Mouse (Mus musculus) left cerebral cortex, postnatal 14 days (tissue): Measurements from ENCODE around the gene Ecm1. TPM values are rescaled to one million over a fixed set of nuclear protein-coding genes. Genes with fewer than 3 reads are reported as not detected.

Experiments
- DNase-seq, 2 experiments: peaks; one replicate each; pipeline ENCODE4 v3.0.0; 2021 to 2022; ENCODE audit warnings: low spot score in 2 of 2, mixed read lengths in 1 of 2
- intact Hi-C: fragments of 180-260 bp; cut with DNase I; formaldehyde crosslinking; loops from one replicate; pipeline ENCODE4 v1.15.1; 2025
- long read RNA-seq, 2 experiments: library from polyadenylated mRNA; stranded (forward); transcript quantifications; one replicate each; pipeline ENCODE4 v2.0.0; 2021
- total RNA-seq, 2 experiments: library from RNA; stranded (reverse); gene quantifications; 2 replicates each; pipeline ENCODE4 v1.2.3; 2021

The Ecm1 gene
- total RNA-seq = 10 to 100 TPM; 11.4 to 13.2 TPM
- long read RNA-seq, experiment 1, transcript Ecm1-202 (11 exons, 1,900 nt) = major isoform, 10 of 34 reads
- long read RNA-seq, experiment 1, partial matches to known transcripts = 6 of 34 reads
- long read RNA-seq, experiment 1, other reads (novel, unspliced or antisense) = 14 of 34 reads
- long read RNA-seq, experiment 2, transcript Ecm1-202 (11 exons, 1,900 nt) = major isoform, 6 of 20 reads
- long read RNA-seq, experiment 2, partial matches to known transcripts = 2 of 20 reads
- long read RNA-seq, experiment 2, other reads (novel, unspliced or antisense) = 9 of 20 reads

DNA sequence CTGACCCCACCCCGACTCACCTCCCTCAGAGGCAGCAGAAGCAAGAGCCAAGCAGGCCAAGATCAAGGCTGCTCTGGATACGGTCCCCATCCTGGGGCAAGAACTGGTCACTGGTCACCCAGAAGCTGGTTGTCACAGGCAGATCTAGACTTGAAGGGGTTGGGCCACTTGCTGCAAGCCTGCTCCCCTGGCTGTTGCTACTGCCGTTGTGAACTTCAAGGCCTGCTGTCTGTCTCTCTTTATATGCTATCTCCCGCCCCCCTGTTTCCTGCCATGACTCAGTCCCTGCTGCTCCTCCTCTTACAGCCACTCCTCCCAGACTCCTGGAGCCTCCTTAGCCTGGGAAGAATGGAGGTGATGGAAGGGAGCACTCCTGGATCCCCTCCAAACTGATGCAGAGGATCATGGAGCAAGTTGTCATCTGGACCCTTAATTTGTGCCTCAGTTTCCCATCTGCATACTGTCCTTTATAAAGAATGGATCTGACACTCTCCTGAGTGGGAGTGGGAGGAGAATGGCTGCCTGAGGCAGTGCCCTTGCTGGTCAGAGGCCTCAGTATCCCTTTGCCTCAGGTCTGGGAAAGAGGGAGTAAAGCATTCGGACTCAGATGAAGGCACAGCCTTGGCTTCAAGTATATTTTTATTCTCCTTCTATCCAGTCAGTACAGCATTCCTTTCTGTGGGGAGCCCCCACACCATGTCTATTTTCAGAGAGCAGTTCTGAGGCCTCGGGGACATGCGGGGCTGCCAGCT, at the start of gene Ecm1:
Ecm1 (minus strand) TSS at position 217 of the 752 bp plus-strand sequence.
- peak; percentile 31 to 48 for DNase-seq
- intact Hi-C loops = no loop called here

- intact Hi-C loops = no loop called here
- DNase-seq = no peak
Observed at GRCm38 (mm10) chr3:95785501-95785900, 46.1 kb upstream of the Ecm1 start.

GRCm38 (mm10) chr3:95771985-95772384, 32.6 kb upstream of the Ecm1 start:
- intact Hi-C loops = no loop called here
- DNase-seq = peak; percentile 18 to 30

GRCm38 (mm10) chr3:95765534-95765933, 26.2 kb upstream of the Ecm1 start:
- DNase-seq = no peak
- intact Hi-C loops = no loop called here

- intact Hi-C loops = no loop called here
Observed at GRCm38 (mm10) chr3:95763811-95764210, 24.4 kb upstream of the Ecm1 start.

DNA sequence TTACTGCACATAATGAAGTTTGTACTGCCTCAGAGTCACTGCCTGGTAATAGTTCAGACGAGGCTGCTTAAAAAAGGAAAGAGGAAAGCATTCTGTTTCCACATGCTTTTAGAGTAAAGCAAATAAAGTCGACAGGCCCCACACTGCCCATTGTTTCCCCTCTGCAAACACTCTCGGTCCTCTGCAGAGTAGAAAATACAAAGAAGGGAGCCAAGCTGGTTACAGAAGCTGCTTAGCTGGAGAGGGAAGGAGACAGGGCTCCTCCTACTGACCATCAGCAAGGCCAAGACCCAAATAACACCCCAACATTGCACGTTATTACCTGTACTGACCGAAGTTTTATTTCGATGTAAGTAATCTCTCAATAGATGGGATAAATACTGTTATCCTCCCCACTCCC, 23.6 kb upstream of the Ecm1 start:
- intact Hi-C loops = no loop called here

More at GRCm38 (mm10) chr3:95763811-95764210, 24.4 kb upstream of the Ecm1 start:
- DNase-seq = no peak

GRCm38 (mm10) chr3:95761771-95762170, 22.4 kb upstream of the Ecm1 start:
- intact Hi-C loops = no loop called here

More for the DNA sequence above, 23.6 kb upstream of the Ecm1 start:
- no peak for DNase-seq

DNA sequence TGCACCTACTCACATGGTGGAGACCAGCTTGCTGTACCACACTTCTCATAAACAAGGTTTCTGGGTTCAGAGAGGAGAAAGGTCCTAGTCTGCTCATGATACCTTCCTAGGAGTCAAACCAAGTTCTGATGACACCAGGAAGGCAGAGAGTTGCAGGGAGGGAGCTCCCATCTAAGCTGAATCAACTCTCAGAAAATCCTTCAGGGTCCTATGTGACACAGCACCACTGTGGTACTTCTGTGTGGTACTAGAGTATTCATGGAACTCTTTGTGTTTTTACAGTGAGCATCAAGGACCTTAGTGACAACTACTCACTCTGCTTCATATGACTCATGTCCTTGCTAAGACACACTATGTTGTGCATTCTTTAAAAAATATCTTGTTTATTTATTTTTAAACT, 21.3 kb upstream of the Ecm1 start:
- intact Hi-C loops = no loop called here
- DNase-seq = no peak

More at GRCm38 (mm10) chr3:95761771-95762170, 22.4 kb upstream of the Ecm1 start:
- DNase-seq = no peak

GRCm38 (mm10) chr3:95760106-95760505, 20.7 kb upstream of the Ecm1 start, which contains the start of gene Tars2:
Gene Tars2, minus strand, starts transcription at chr3:95760206.
- no peak for DNase-seq
- intact Hi-C loops = no loop called here

GRCm38 (mm10) chr3:95758467-95759218, 19.3 kb upstream of the Ecm1 start:
- no peak for DNase-seq
- intact Hi-C loops = no loop called here

DNA sequence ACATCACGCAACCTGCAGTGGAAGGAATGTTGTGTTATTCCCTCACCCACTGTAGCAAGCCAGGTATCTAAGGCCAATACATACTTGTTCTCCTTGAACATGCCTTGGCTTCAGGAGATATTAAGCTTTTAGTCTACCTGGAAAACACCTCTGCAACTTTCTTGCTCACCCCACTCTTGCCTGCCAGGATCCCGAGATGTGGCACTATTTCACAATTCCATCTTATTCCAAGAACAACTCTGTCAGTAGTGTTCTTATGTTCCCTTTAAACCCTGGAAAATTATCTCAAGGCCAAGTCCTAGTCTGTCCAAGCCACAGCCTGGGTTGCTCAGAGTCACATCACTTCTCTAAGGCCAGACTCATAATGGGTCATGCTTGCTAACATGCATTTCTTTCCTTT, 17.4 kb upstream of the Ecm1 start:
- no peak for DNase-seq
- intact Hi-C loops = no loop called here

DNA sequence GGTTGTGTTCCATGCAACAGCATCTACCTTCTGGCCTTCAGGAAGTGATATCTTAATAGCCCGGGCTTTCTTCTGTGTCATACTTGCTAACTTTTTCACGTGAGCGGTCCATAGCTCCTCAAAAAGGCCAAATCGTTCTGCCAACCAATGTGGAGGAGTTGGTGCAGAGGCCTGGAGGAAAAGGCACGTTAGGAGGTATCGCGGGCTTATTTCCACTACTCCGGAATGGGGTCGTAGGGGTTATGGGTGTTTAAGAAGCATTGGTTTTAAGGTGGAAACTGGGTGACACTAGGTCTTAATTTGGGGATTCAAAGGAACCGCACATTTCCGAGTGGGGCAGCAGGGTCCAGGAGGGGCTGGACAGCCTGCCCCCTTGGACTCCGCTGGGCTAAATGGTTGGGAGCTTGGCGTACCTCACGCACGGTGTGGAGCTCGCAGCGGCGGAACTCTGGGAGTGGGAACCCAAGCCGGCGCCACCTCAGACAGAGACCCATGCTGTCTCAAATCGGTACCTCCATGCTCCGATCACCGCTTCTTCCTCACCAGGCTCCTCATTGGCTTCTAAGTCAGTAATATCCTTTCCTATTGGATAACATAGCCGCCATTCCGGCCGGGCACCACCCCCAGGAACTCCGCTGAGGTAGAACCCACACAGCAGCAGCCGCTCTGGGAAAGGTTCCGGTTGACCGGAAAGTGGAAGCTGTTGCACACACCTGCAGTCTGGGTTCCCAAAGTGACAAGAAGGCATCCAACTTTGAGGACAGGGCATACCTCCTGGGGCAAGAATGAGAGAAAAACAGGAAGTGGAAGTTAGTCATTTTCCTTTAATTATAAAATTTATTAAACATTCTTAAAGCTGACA, 15.2 kb upstream of the Ecm1 start:
- DNase-seq = peak; percentile 97
- intact Hi-C loops = no loop called here

GRCm38 (mm10) chr3:95752935-95753334, 13.6 kb upstream of the Ecm1 start:
- intact Hi-C loops = no loop called here
- DNase-seq = no peak

- peak in 1 of 2 experiments; percentile 52 for DNase-seq
- intact Hi-C loops = no loop called here
Observed at GRCm38 (mm10) chr3:95740406-95740805, 1.0 kb upstream of the Ecm1 start.

DNA sequence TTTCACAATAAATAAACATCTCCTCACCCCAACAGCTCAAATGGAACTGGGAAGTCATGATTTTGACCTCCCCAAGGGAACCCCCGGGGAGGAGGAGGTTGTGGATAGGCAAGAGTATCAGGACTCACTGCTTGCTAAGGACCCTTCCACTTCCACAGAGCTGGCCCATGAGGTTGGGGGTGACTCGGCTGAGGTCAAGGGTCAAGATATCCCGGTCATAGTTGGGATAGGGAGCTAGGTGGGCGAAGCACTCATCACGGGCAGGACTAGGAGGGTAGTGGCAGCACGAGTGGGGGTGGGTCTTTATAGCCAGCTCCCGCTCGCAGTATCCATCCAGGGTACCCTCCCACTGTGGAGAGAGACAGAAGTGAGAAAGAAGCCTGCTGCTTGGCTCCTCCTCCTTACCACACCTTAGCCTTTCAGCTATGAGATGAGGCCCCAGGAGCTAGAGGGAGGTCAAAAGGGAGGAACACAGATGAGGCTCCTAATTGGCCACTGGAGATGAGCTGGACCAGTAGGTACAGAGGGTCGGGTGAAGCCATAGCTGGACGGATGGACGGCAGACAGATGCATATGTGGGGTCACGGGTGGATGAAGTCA, 4.2 kb downstream of the Ecm1 start:
- intact Hi-C loops = no loop called here
- DNase-seq = no peak

GRCm38 (mm10) chr3:95734092-95734702, 5.2 kb downstream of the Ecm1 start:
- no peak for DNase-seq
- intact Hi-C loops = no loop called here

DNA sequence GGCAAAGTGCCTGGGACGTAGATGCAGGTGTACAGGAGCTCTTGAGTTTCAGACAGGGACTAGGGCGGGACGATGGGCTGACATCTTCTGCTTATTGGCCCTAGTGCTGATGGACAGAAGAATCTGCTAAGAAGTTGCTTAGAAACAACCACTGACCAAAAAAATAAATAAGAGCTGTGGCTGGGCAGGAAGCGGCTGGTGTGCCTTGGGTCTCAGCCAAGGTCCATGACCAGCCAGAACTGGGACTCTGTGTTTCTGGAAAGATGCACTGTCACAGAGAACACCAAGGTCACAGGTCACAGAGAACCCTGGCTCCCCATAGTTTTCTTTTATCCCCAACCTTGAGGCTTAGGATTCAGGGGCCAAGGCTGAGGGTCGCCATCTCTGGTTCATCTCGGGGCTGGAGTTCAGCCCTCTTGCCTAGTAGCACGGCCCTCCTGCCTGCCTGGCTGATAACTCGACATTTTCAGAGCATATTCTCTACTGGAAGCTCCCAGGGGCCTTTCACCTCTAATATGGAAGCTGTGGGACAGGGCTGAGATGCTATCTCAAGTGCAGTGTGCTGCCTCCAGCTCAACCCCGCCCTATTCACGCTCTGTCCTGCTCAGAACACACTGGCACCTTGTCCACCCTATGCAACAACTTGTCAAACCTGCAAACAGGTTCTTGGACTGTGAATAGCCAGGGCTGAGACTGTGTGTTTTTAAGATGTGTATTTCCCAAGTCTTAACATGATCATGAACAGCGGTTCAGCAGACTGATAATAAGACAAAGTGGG, 6.4 kb downstream of the Ecm1 start:
- peak in 1 of 2 experiments; percentile 46 for DNase-seq
- intact Hi-C loops = no loop called here

- peak; percentile 36 to 51 for DNase-seq
- intact Hi-C loops = no loop called here
Observed at GRCm38 (mm10) chr3:95732297-95732696, 7.1 kb downstream of the Ecm1 start.
